Mouse (Mus musculus) G1E (cell line): ENCODE measurements around the gene Acad12.

ENCODE experiments used
- CTCF ChIP-seq: IDR thresholded peaks from 2 replicates; pipeline ENCODE4 v1.5.1; 2012; ENCODE audit warnings: low read depth, low read length, inconsistent platforms, mixed read lengths
- GATA1 ChIP-seq: IDR thresholded peaks from 2 replicates; pipeline ENCODE4 v1.6.1; 2012; ENCODE audit warnings: borderline replicate concordance, low read length, inconsistent platforms, mixed read lengths
- POLR2AphosphoS5 ChIP-seq: IDR thresholded peaks from 2 replicates; pipeline ENCODE4 v1.6.1; 2012; ENCODE audit warnings: low read depth, low read length, inconsistent platforms; ENCODE audit not compliant: insufficient replicate concordance
- TAL1 ChIP-seq: conservative IDR thresholded peaks from 2 replicates; pipeline ENCODE4 v1.6.1; 2012; ENCODE audit warnings: low read depth, low read length, inconsistent platforms, mixed read lengths

GRCm38 (mm10) chr5:121549196-121549595, 69.5 kb downstream of the Acad12 start:
- TF ChIP-seq CTCF (no peak), TAL1 (no peak), GATA1 (no peak), POLR2AphosphoS5 (no peak)
